Mouse (Mus musculus) bone marrow, adult 2 months (tissue): ENCODE measurements around the gene Tas2r122. TPM values are rescaled to one million over a fixed set of nuclear protein-coding genes. Genes with fewer than 3 reads are reported as not detected.
"Not testable (repeated sequence)": the region's sequence is repeated elsewhere in the genome, so short reads cannot be mapped to it uniquely, and the experiment has no call there.

ENCODE experiments used
- H3K27ac ChIP-seq: fragments of 200-500 bp; 2 replicates; pipeline ENCODE4 v1.5.1; 2012; ENCODE audit warnings: low read depth, mild to moderate bottlenecking, control low read depth, inconsistent platforms, low read length; ENCODE audit not compliant: control insufficient read depth, poor library complexity, insufficient read depth
- H3K4me1 ChIP-seq: fragments of 200-500 bp; 2 replicates; pipeline ENCODE4 v1.6.1; 2011; ENCODE audit warnings: low read length; ENCODE audit not compliant: control insufficient read depth, insufficient read depth
- H3K4me3 ChIP-seq: fragments of 200-500 bp; replicated peaks from 2 replicates; pipeline ENCODE3; 2011; ENCODE audit warnings: mild to moderate bottlenecking, low read depth, low read length, control low read depth; ENCODE audit not compliant: control insufficient read depth
- CTCF ChIP-seq: fragments of 200-500 bp; IDR thresholded peaks from 2 replicates; pipeline ENCODE4 v1.5.1; 2011; ENCODE audit warnings: low read length, control low read depth; ENCODE audit not compliant: control insufficient read depth, insufficient read depth
- POLR2A ChIP-seq: fragments of 200-500 bp; IDR thresholded peaks from 2 replicates; pipeline ENCODE4 v1.6.1; 2011; ENCODE audit warnings: low read depth, mild to moderate bottlenecking, control low read depth, low read length, borderline replicate concordance; ENCODE audit not compliant: control insufficient read depth
- WGBS: fragments of 180-500 bp; shearing (Covaris S2); methylation state at CpG from one replicate; pipeline ENCODE4 v1.1.7; 2018; 5-methylcytosine and 5-hydroxymethylcytosine counted together
- polyA plus RNA-seq: library from polyadenylated mRNA; stranded (reverse); fragments of >200 nt; gene quantifications from 2 replicates; pipeline ENCODE4 v1.2.4, GENCODE M21; 2011; ENCODE audit warnings: low replicate concordance; ENCODE audit not compliant: missing spikeins, insufficient read depth, insufficient read length

Gene Tas2r122
- not detected in 2 replicates for polyA plus RNA-seq

GRCm38 (mm10) chr6:132711828-132712227 is at the start of gene Tas2r122:
Gene Tas2r122 (minus strand): TSS chr6:132711928.
- TF ChIP-seq CTCF, result no peak
- TF ChIP-seq POLR2A, result no peak
- Histone ChIP-seq H3K27ac (no peak within 1 kb of the TSS), H3K4me1 (no peaks in the 10 kb centered on the region), H3K4me3 (no peak within 1 kb of the TSS)
- 77% methylated on average over 3 of the region's 3 CpGs for whole genome bisulfite sequencing

GRCm38 (mm10) chr6:132754430-132754829 is 42.7 kb upstream of the Tas2r122 start, which contains the start of gene Tas2r124:
Gene Tas2r124 (plus strand): TSS chr6:132754730.
- Histone ChIP-seq H3K4me1 (no peaks in the 10 kb centered on the region), H3K27ac (no peak within 1 kb of the TSS), H3K4me3 (no peak within 1 kb of the TSS)
- no peak for TF ChIP-seq POLR2A
- no peak for TF ChIP-seq CTCF
- WGBS, result 68% methylated on average over 1 of the region's 1 CpGs

- Histone ChIP-seq H3K27ac (no peak overlapping the region), H3K4me1 (no peaks in the 10 kb centered on the region), H3K4me3 (no peak overlapping the region)
- WGBS, result 70% methylated on average over 2 of the region's 2 CpGs
- TF ChIP-seq POLR2A (no peak), CTCF (no peak)
Observed at GRCm38 (mm10) chr6:132750206-132750605, 38.5 kb upstream of the Tas2r122 start.

GRCm38 (mm10) chr6:132737935-132738334 is 26.2 kb upstream of the Tas2r122 start, which contains the start of gene Tas2r115:
Gene Tas2r115 (minus strand): TSS chr6:132738035.
- H3K4me1 ChIP-seq, result no peaks in the 10 kb centered on the region
- H3K4me3 ChIP-seq, result no peak within 1 kb of the TSS
- H3K27ac ChIP-seq, result no peak within 1 kb of the TSS
- TF ChIP-seq POLR2A (no peak), CTCF (no peak)
- 60% methylated on average over 2 of the region's 2 CpGs for WGBS

- no peak within 1 kb of the TSS for H3K4me3 ChIP-seq
- no peak for TF ChIP-seq CTCF
- TF ChIP-seq POLR2A, result no peak
- no peak within 1 kb of the TSS for H3K27ac ChIP-seq
- no peaks in the 10 kb centered on the region for H3K4me1 ChIP-seq
- 47% methylated on average over 1 of the region's 1 CpGs for WGBS
Observed at GRCm38 (mm10) chr6:132700907-132701306, 10.8 kb downstream of the Tas2r122 start, which contains the start of gene Tas2r121. Gene Tas2r121 (minus strand): TSS chr6:132701007.

GRCm38 (mm10) chr6:132691596-132691995 is 20.1 kb downstream of the Tas2r122 start:
- WGBS, result 77% methylated on average over 7 of the region's 7 CpGs
- not testable (repeated sequence) for H3K4me1 ChIP-seq, H3K27ac ChIP-seq, H3K4me3 ChIP-seq

Other genes starting within 250 kb of the Tas2r122 start
- gene Prh1, start 142.1 kb downstream of the Tas2r122 start, polyA plus RNA-seq, result not detected in 2 replicates
- gene Prp2, start 116.0 kb downstream of the Tas2r122 start, polyA plus RNA-seq, result not detected in 2 replicates
- gene A630073D07Rik, start 60.4 kb downstream of the Tas2r122 start, polyA plus RNA-seq, result not detected in 2 replicates
- not detected in 2 replicates for gene Tas2r120, start 55.0 kb downstream of the Tas2r122 start, polyA plus RNA-seq
- gene Tas2r121, start 10.9 kb downstream of the Tas2r122 start, polyA plus RNA-seq, result not detected in 2 replicates
- gene Tas2r115, start 26.1 kb upstream of the Tas2r122 start, polyA plus RNA-seq, result not detected in 2 replicates
- not detected in 2 replicates for gene Tas2r124, start 42.8 kb upstream of the Tas2r122 start, polyA plus RNA-seq
- not detected in 2 replicates for gene Tas2r102, start 50.2 kb upstream of the Tas2r122 start, polyA plus RNA-seq
- gene Tas2r136, start 66.2 kb upstream of the Tas2r122 start, polyA plus RNA-seq, result not detected in 2 replicates
- gene Tas2r117, start 90.9 kb upstream of the Tas2r122 start, polyA plus RNA-seq, result not detected in 2 replicates
- not detected in 2 replicates for gene Tas2r123, start 135.2 kb upstream of the Tas2r122 start, polyA plus RNA-seq
- not detected in 2 replicates for gene Tas2r116, start 143.5 kb upstream of the Tas2r122 start, polyA plus RNA-seq
- gene Tas2r110, start 156.1 kb upstream of the Tas2r122 start, polyA plus RNA-seq, result not detected in 2 replicates
- gene Tas2r113, start 181.1 kb upstream of the Tas2r122 start, polyA plus RNA-seq, result not detected in 2 replicates
- not detected in 2 replicates for gene Tas2r125, start 197.7 kb upstream of the Tas2r122 start, polyA plus RNA-seq
- gene Tas2r129, start 239.2 kb upstream of the Tas2r122 start, polyA plus RNA-seq, result not detected in 2 replicates
- gene Tas2r131, start 246.0 kb upstream of the Tas2r122 start, polyA plus RNA-seq, result not detected in 2 replicates